Mouse (Mus musculus) c-Kit-positive CD71-negative TER-119-negative erythroid progenitor cells, embryonic 14.5 days (primary cell): Measurements from ENCODE around the gene Abhd15.

Source experiments
- DNase-seq: peaks from one replicate; pipeline ENCODE4 v3.0.0-alpha.2; 2013; ENCODE audit warnings: low read depth

Gene Abhd15

GRCm38 (mm10) chr11:77493512-77494343 lies 21.2 kb upstream of the Abhd15 start, which contains the start of gene Git1:
Gene Git1, plus strand, starts transcription at chr11:77493562.
- no peak for DNase-seq

GRCm38 (mm10) chr11:77494344-77494676 lies 20.6 kb upstream of the Abhd15 start:
- DNase-seq, result no peak

- DNase-seq, result no peak
Measured at GRCm38 (mm10) chr11:77494782-77495181, 20.1 kb upstream of the Abhd15 start.

- no peak for DNase-seq
Measured at GRCm38 (mm10) chr11:77495507-77495906, 19.4 kb upstream of the Abhd15 start.

GRCm38 (mm10) chr11:77497341-77497756 lies 17.6 kb upstream of the Abhd15 start:
- no peak for DNase-seq

- no peak for DNase-seq
Measured at GRCm38 (mm10) chr11:77497851-77498250, 17.1 kb upstream of the Abhd15 start.

GRCm38 (mm10) chr11:77498261-77499139 lies 16.4 kb upstream of the Abhd15 start:
- DNase-seq, result no peak

- DNase-seq, result no peak
Measured at GRCm38 (mm10) chr11:77499354-77499753, 15.6 kb upstream of the Abhd15 start.

GRCm38 (mm10) chr11:77500361-77501325 lies 14.3 kb upstream of the Abhd15 start:
- DNase-seq, result no peak

- DNase-seq, result no peak
Measured at GRCm38 (mm10) chr11:77501392-77501791, 13.5 kb upstream of the Abhd15 start.

GRCm38 (mm10) chr11:77501971-77502370 lies 12.9 kb upstream of the Abhd15 start:
- no peak for DNase-seq

- DNase-seq, result no peak
Measured at GRCm38 (mm10) chr11:77502481-77502880, 12.4 kb upstream of the Abhd15 start.

- DNase-seq, result no peak
Measured at GRCm38 (mm10) chr11:77503511-77503910, 11.4 kb upstream of the Abhd15 start.

- DNase-seq, result no peak
Measured at GRCm38 (mm10) chr11:77504377-77504776, 10.5 kb upstream of the Abhd15 start.

- no peak for DNase-seq
Measured at GRCm38 (mm10) chr11:77505291-77505980, 9.5 kb upstream of the Abhd15 start.

GRCm38 (mm10) chr11:77506273-77506672 lies 8.6 kb upstream of the Abhd15 start:
- DNase-seq, result no peak

GRCm38 (mm10) chr11:77506941-77507340 lies 8.0 kb upstream of the Abhd15 start:
- no peak for DNase-seq

GRCm38 (mm10) chr11:77507426-77507825 lies 7.5 kb upstream of the Abhd15 start:
- no peak for DNase-seq

GRCm38 (mm10) chr11:77508068-77509021 lies 6.6 kb upstream of the Abhd15 start:
- DNase-seq, result no peak

- DNase-seq, result no peak
Measured at GRCm38 (mm10) chr11:77511336-77511735, 3.6 kb upstream of the Abhd15 start.
